Mouse (Mus musculus) liver, adult 2 months (tissue): ENCODE measurements around the gene Inpp4b. TPM values are rescaled to one million over a fixed set of nuclear protein-coding genes. Genes with fewer than 3 reads are reported as not detected.
A peak's percentile ranks its signal among the peaks of the same experiment; 100 is the strongest.

Source experiments
- DNase-seq: peaks from one replicate; pipeline ENCODE4 v3.0.0-alpha.2; 2011; ENCODE audit warnings: low read depth, low spot score; ENCODE audit errors: extremely low read depth
- H3K27ac ChIP-seq: fragments of 200-500 bp; replicated peaks from 2 replicates; pipeline ENCODE4 v1.5.1; 2012; ENCODE audit warnings: low read depth, mild to moderate bottlenecking, control low read depth, inconsistent platforms, low read length; ENCODE audit not compliant: insufficient read depth
- H3K27me3 ChIP-seq: fragments of 200-500 bp; 2 replicates; pipeline ENCODE4 v1.6.1; 2012; ENCODE audit warnings: mild to moderate bottlenecking, moderate library complexity, low read length, inconsistent platforms; ENCODE audit not compliant: control insufficient read depth, insufficient read depth
- H3K36me3 ChIP-seq: fragments of 200-500 bp; 2 replicates; pipeline ENCODE4 v1.6.1; 2012; ENCODE audit warnings: low read length, inconsistent platforms; ENCODE audit not compliant: control insufficient read depth, insufficient read depth
- H3K4me1 ChIP-seq: fragments of 200-500 bp; 2 replicates; pipeline ENCODE4 v1.6.1; 2011; ENCODE audit warnings: low read length; ENCODE audit not compliant: control insufficient read depth, insufficient read depth
- H3K4me3 ChIP-seq: fragments of 200-500 bp; 2 replicates; pipeline ENCODE4 v1.5.1; 2011; ENCODE audit warnings: low read depth, mild to moderate bottlenecking, control low read depth, low read length, moderate library complexity; ENCODE audit not compliant: insufficient read depth
- H3K79me2 ChIP-seq: fragments of 200-500 bp; 2 replicates; pipeline ENCODE4 v1.6.1; 2012; ENCODE audit warnings: inconsistent platforms, mild to moderate bottlenecking, low read length, moderate library complexity; ENCODE audit not compliant: control insufficient read depth, insufficient read depth
- H3K9ac ChIP-seq: fragments of 200-500 bp; 2 replicates; pipeline ENCODE4 v1.6.1; 2012; ENCODE audit warnings: low read depth, mild to moderate bottlenecking, control low read depth, inconsistent platforms, low read length
- CTCF ChIP-seq: fragments of 200-500 bp; IDR thresholded peaks from 2 replicates; pipeline ENCODE4 v1.5.1; 2011; ENCODE audit warnings: low read depth, low read length, control low read depth
- POLR2A ChIP-seq: fragments of 200-500 bp; IDR thresholded peaks from 2 replicates; pipeline ENCODE4 v1.6.1; 2011; ENCODE audit warnings: low read length, control low read depth; ENCODE audit not compliant: insufficient read depth; ENCODE audit errors: extremely low read depth
- WGBS: fragments of 180-500 bp; shearing (Covaris S2); methylation state at CpG from one replicate; pipeline ENCODE4 v1.1.7; 2018; 5-methylcytosine and 5-hydroxymethylcytosine counted together
- polyA plus RNA-seq: library from polyadenylated mRNA; depleted of rRNA; stranded (reverse); fragments of >200 nt; gene quantifications from 2 replicates; pipeline ENCODE4 v1.2.3, GENCODE M21; 2012
- total RNA-seq: library from RNA; depleted of rRNA; stranded (reverse); fragments of >200 nt; gene quantifications from 2 replicates; pipeline ENCODE4 v1.2.3, GENCODE M21; 2014

Inpp4b gene
- total and polyA plus RNA-seq, 2 experiments, result 0.20 to 3.6 TPM

DNA sequence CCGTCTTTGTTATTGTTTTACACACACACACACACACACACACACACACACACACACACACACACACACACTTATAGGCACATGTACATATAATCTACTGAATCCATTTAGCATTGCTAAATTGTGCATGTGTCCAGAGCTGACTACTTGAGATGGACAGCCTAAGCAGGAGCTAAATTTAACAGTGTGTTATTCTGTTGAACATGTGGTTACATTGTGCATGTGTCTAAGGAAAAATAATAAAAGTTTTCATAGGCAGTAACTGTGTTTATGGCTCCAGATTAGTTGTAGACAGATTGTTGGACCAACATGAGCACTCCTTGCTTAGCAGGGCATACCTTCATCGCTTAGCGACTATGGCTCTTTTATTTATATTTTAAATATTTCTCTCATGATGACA is 101.6 kb downstream of the Inpp4b start:
- WGBS, result 94% methylated on average over 3 of the region's 3 CpGs

DNA sequence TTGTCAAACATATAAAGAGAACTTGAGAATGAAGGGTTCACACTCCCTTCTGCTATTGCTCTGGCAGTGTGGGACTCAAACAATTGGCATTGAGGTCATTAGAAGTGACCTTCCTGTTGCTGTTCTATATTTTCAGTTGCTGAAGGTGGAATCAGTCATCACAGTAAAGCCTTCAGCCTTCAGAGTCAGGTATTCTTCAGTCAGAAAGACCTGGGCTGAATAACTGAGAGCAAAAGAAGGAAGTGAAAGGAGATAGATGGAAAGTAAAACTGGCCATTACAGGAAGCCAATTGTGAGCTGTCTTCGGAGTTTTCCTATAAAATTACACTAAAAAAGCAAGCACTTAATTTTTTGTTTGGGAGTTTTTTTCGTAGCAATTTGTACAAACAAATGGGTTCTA is 107.4 kb downstream of the Inpp4b start:
- TF ChIP-seq POLR2A (no peak), CTCF (no peak)
- H3K4me1 ChIP-seq, result no peaks in the 10 kb centered on the region
- no peaks in the 10 kb centered on the region for H3K36me3 ChIP-seq
- H3K79me2 ChIP-seq, result no peaks in the 10 kb centered on the region
- no peak overlapping the region for H3K4me3 ChIP-seq
- no peak overlapping the region for H3K9ac ChIP-seq
- no peaks in the 10 kb centered on the region for H3K27me3 ChIP-seq
- H3K27ac ChIP-seq, result no peak overlapping the region
- 50% methylated on average over 2 of the region's 2 CpGs for WGBS
- no peak for DNase-seq

More for the DNA sequence above, 101.6 kb downstream of the Inpp4b start:
- no peak for DNase-seq
- H3K4me3 ChIP-seq, result no peak overlapping the region
- H3K27ac ChIP-seq, result no peak overlapping the region
- H3K79me2 ChIP-seq, result no peaks in the 10 kb centered on the region
- no peaks in the 10 kb centered on the region for H3K36me3 ChIP-seq
- TF ChIP-seq CTCF (no peak), POLR2A (no peak)
- no peaks in the 10 kb centered on the region for H3K4me1 ChIP-seq
- no peaks in the 10 kb centered on the region for H3K27me3 ChIP-seq
- H3K9ac ChIP-seq, result no peak overlapping the region

DNA sequence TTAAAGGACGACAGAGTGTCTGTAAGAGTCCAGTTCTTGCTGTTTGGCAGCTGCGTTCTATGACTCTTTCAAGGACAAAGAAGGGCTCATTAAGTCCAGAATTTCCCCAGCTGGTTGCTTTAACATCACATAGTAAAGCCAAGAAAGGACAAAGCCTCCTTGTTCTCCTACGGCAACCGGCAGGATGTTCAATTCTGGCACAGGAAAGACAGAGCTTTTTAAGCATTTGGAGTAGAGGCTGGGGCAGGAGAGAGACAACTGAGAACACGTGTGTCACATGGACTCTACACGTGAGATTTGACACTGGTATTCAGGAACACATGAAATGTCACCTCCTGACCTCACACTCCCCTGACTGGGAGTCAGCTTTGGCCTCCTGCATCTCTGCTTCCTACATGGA is 109.7 kb downstream of the Inpp4b start:
- no peak overlapping the region for H3K9ac ChIP-seq
- H3K36me3 ChIP-seq, result no peaks in the 10 kb centered on the region
- H3K4me3 ChIP-seq, result no peak overlapping the region
- TF ChIP-seq POLR2A, result no peak
- no peak for TF ChIP-seq CTCF
- 63% methylated on average over 6 of the region's 6 CpGs for WGBS
- H3K4me1 ChIP-seq, result no peaks in the 10 kb centered on the region
- no peak overlapping the region for H3K27ac ChIP-seq
- H3K79me2 ChIP-seq, result no peaks in the 10 kb centered on the region
- DNase-seq, result peak; percentile 4
- no peaks in the 10 kb centered on the region for H3K27me3 ChIP-seq

DNA sequence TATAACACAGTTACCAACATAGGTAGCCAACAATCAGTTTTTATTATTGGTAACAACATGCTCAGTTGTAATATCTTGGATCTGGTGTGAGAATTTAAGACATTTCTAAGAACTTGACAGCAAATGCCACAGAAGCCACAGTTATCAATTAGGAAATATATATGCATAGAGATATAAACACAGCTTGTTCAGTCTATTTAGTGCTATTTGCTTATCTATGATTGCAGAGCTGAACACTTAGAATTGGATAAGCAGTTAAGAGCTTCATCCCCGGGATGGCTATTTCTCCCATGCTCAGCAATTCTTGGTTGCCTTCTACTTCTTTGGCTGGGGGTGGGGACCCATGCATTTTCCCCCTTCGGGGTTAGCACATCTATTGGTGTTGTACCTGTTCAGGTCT is 112.5 kb downstream of the Inpp4b start:
- TF ChIP-seq CTCF (no peak), POLR2A (no peak)
- no peak overlapping the region for H3K4me3 ChIP-seq
- no peak for DNase-seq

DNA sequence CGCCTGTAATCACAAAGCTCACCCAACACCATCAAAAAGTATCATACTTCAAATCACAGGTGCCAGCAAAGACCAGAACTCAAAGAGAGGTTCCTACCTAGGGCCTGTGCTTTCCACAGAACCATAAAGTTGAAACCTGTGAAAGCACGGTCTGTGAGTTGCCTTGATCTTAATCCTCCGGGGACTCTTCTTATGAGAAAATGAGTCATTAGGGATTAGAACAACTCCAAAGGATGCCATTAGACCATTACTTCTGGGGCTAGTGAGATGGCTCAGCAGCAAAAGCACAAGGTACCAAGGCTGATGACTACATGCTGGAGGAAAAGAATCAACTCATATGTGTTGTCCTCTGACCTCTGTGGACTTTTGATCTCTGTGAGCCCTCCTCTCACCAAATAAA is 121.4 kb downstream of the Inpp4b start:
- no peaks in the 10 kb centered on the region for H3K4me1 ChIP-seq
- no peaks in the 10 kb centered on the region for H3K36me3 ChIP-seq
- TF ChIP-seq POLR2A (no peak), CTCF (no peak)
- DNase-seq, result no peak
- no peak overlapping the region for H3K4me3 ChIP-seq
- H3K27ac ChIP-seq, result no peak overlapping the region
- H3K27me3 ChIP-seq, result no peaks in the 10 kb centered on the region
- 86% methylated on average over 3 of the region's 3 CpGs for WGBS
- H3K9ac ChIP-seq, result no peak overlapping the region
- no peaks in the 10 kb centered on the region for H3K79me2 ChIP-seq

More for the DNA sequence above, 112.5 kb downstream of the Inpp4b start:
- no peak overlapping the region for H3K27ac ChIP-seq
- no peak overlapping the region for H3K9ac ChIP-seq
- no peaks in the 10 kb centered on the region for H3K36me3 ChIP-seq
- 73% methylated on average over 2 of the region's 2 CpGs for WGBS
- H3K79me2 ChIP-seq, result no peaks in the 10 kb centered on the region
- no peaks in the 10 kb centered on the region for H3K4me1 ChIP-seq
- H3K27me3 ChIP-seq, result no peaks in the 10 kb centered on the region

DNA sequence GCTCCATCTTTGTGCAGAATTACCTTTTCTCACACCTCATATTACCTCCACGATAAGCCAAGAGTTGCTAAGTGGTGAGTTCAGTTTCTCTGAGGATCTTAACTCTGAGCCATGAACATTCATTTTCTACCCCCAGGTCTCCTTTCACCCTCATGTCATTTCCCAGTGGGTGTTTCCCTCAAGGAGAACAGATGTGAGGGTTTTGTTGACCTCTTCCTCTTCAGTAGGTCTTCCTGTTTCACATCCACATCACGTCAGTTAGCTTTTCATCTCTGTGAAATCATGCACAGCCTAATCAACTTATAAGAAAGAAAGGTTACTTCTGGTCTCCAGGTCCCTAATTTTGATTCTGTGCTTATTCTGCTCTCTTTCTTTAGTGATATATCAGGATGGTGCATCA is 124.4 kb downstream of the Inpp4b start:
- H3K9ac ChIP-seq, result no peak overlapping the region
- no peaks in the 10 kb centered on the region for H3K79me2 ChIP-seq
- no peak overlapping the region for H3K4me3 ChIP-seq
- WGBS, result 83% methylated on average over 2 of the region's 2 CpGs
- H3K27me3 ChIP-seq, result no peaks in the 10 kb centered on the region
- no peak overlapping the region for H3K27ac ChIP-seq
- no peaks in the 10 kb centered on the region for H3K36me3 ChIP-seq
- H3K4me1 ChIP-seq, result no peaks in the 10 kb centered on the region
- no peak for DNase-seq
- no peak for TF ChIP-seq CTCF
- TF ChIP-seq POLR2A, result no peak
